Mouse (Mus musculus): ENCODE measurements around the gene Samd7. TPM values are rescaled to one million over a fixed set of nuclear protein-coding genes. Genes with fewer than 3 reads are reported as not detected.

The Samd7 gene
- polyA plus RNA-seq, 1 experiment from 2014 or later: not detected

GRCm38 (mm10) chr3:30741306-30741705 lies 4.8 kb upstream of the Samd7 start:
- DNase-seq (ENCODE audit: low spot score, missing footprints): no peak
- Histone ChIP-seq H3K4me3 (ENCODE audit: low read depth, low read length) (no peak overlapping the region), H3K27me3 (ENCODE audit: control insufficient read depth, insufficient read depth, low read length) (no peaks in the 10 kb centered on the region), H3K4me2 (no peak overlapping the region), H3K9me3 (ENCODE audit: control insufficient read depth, low read length) (no peaks in the 10 kb centered on the region), H3K36me3 (ENCODE audit: control insufficient read depth, insufficient read depth, low read length) (no peaks in the 10 kb centered on the region), H3K4me1 (ENCODE audit: control insufficient read depth, insufficient read depth, low read length) (peaks cover 2% of the 10 kb centered on the region; the same call in 1 of the 2 replicates), H3K27ac (ENCODE audit: low read depth, low read length) (no peak overlapping the region), H3K9ac (ENCODE audit: low read length) (no peak overlapping the region)
- no peak for ATAC-seq (ENCODE audit: low FRiP score)
- WGBS: 85% methylated on average over 6 of the region's 6 CpGs

DNA sequence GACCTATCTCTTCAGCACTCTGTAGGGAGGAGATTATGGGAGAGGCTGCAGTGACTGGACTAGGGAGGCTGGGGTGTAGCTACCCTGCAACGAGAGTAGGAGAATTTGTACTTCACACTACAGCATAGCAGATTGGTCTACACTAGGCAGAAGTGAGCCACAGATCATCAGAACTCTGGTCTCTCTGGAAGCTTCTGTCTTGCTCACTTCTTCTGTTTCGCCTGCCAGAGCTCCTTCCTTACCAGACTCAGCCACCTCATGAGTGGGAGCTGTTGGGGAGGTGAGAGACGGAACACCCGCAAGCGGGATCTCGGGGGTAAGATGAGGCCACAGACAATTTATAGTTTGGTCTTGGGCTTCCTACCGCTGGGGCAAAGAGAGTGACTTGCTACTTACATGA lies 3.2 kb upstream of the Samd7 start:
- H3K4me1 ChIP-seq (ENCODE audit: control insufficient read depth, insufficient read depth, low read length): no peaks in the 10 kb centered on the region
- no peak overlapping the region for H3K9ac ChIP-seq (ENCODE audit: low read length)
- H3K4me2 ChIP-seq: no peak overlapping the region
- H3K36me3 ChIP-seq (ENCODE audit: control insufficient read depth, insufficient read depth, low read length): no peaks in the 10 kb centered on the region
- H3K27me3 ChIP-seq (ENCODE audit: control insufficient read depth, insufficient read depth, low read length): no peaks in the 10 kb centered on the region
- WGBS: 87% methylated on average over 7 of the region's 7 CpGs
- no peak overlapping the region for H3K27ac ChIP-seq (ENCODE audit: low read depth, low read length)
- H3K4me3 ChIP-seq (ENCODE audit: low read depth, low read length): no peak overlapping the region
- ATAC-seq (ENCODE audit: low FRiP score): no peak
- H3K9me3 ChIP-seq (ENCODE audit: control insufficient read depth, low read length): no peaks in the 10 kb centered on the region
- DNase-seq (ENCODE audit: low spot score, missing footprints): no peak

GRCm38 (mm10) chr3:30748316-30748715 lies 2.2 kb downstream of the Samd7 start:
- no peak overlapping the region for H3K9ac ChIP-seq (ENCODE audit: low read length)
- DNase-seq (ENCODE audit: low spot score, missing footprints) (no peak), ATAC-seq (ENCODE audit: low FRiP score) (no peak)
- no peaks in the 10 kb centered on the region for H3K36me3 ChIP-seq (ENCODE audit: control insufficient read depth, insufficient read depth, low read length)
- WGBS: 87% methylated on average over 9 of the region's 9 CpGs
- no peaks in the 10 kb centered on the region for H3K9me3 ChIP-seq (ENCODE audit: control insufficient read depth, low read length)
- H3K4me3 ChIP-seq (ENCODE audit: low read depth, low read length): no peak overlapping the region
- H3K27me3 ChIP-seq (ENCODE audit: control insufficient read depth, insufficient read depth, low read length): no peaks in the 10 kb centered on the region
- no peak overlapping the region for H3K27ac ChIP-seq (ENCODE audit: low read depth, low read length)
- no peak overlapping the region for H3K4me2 ChIP-seq
- no peaks in the 10 kb centered on the region for H3K4me1 ChIP-seq (ENCODE audit: control insufficient read depth, insufficient read depth, low read length)

DNA sequence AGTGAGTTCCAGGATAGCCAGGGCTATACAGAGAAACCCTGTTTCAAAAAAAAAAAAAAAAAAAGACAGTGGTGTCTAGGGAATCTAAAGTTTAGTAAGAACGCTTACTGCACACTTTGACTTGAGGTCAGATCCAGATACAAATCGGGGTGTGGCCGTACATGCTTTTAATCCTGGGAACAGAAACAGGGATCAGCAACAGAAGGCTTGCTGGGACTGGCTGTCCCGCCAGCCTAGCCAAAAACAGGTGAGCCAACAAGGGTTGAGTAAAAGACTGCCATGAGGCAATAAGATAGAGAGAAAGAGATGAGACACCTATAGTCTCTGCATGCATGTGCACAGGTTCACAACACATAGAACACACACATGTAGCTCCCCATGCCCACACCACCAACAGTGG lies 8.6 kb downstream of the Samd7 start:
- 91% methylated on average over 4 of the region's 4 CpGs for WGBS
- no peak for ATAC-seq (ENCODE audit: low FRiP score)
- Histone ChIP-seq H3K9ac (ENCODE audit: low read length) (no peak overlapping the region), H3K27ac (ENCODE audit: low read depth, low read length) (no peak overlapping the region), H3K9me3 (ENCODE audit: control insufficient read depth, low read length) (no peaks in the 10 kb centered on the region), H3K4me1 (ENCODE audit: control insufficient read depth, insufficient read depth, low read length) (no peaks in the 10 kb centered on the region), H3K27me3 (ENCODE audit: control insufficient read depth, insufficient read depth, low read length) (no peaks in the 10 kb centered on the region), H3K4me2 (no peak overlapping the region), H3K36me3 (ENCODE audit: control insufficient read depth, insufficient read depth, low read length) (no peaks in the 10 kb centered on the region), H3K4me3 (ENCODE audit: low read depth, low read length) (no peak overlapping the region)
- DNase-seq (ENCODE audit: low spot score, missing footprints): no peak

GRCm38 (mm10) chr3:30764877-30765276 lies 18.8 kb downstream of the Samd7 start:
- Histone ChIP-seq H3K36me3 (ENCODE audit: control insufficient read depth, insufficient read depth, low read length) (no peaks in the 10 kb centered on the region), H3K9ac (ENCODE audit: low read length) (no peak overlapping the region), H3K4me3 (ENCODE audit: low read depth, low read length) (no peak overlapping the region), H3K27ac (ENCODE audit: low read depth, low read length) (no peak overlapping the region), H3K4me1 (ENCODE audit: control insufficient read depth, insufficient read depth, low read length) (no peaks in the 10 kb centered on the region), H3K27me3 (ENCODE audit: control insufficient read depth, insufficient read depth, low read length) (no peaks in the 10 kb centered on the region), H3K9me3 (ENCODE audit: control insufficient read depth, low read length) (no peaks in the 10 kb centered on the region), H3K4me2 (no peak overlapping the region)
- DNase-seq (ENCODE audit: low spot score, missing footprints) (no peak), ATAC-seq (ENCODE audit: low FRiP score) (no peak)
- 90% methylated on average over 4 of the region's 4 CpGs for WGBS

- no peak for ATAC-seq (ENCODE audit: low FRiP score)
- no peaks in the 10 kb centered on the region for H3K4me1 ChIP-seq (ENCODE audit: control insufficient read depth, insufficient read depth, low read length)
- H3K9ac ChIP-seq (ENCODE audit: low read length): no peak overlapping the region
- no peak overlapping the region for H3K27ac ChIP-seq (ENCODE audit: low read depth, low read length)
- no peaks in the 10 kb centered on the region for H3K9me3 ChIP-seq (ENCODE audit: control insufficient read depth, low read length)
- WGBS: 79% methylated on average over 10 of the region's 10 CpGs
- no peak overlapping the region for H3K4me2 ChIP-seq
- no peaks in the 10 kb centered on the region for H3K36me3 ChIP-seq (ENCODE audit: control insufficient read depth, insufficient read depth, low read length)
- H3K27me3 ChIP-seq (ENCODE audit: control insufficient read depth, insufficient read depth, low read length): no peaks in the 10 kb centered on the region
- no peak for DNase-seq (ENCODE audit: low spot score, missing footprints)
- no peak overlapping the region for H3K4me3 ChIP-seq (ENCODE audit: low read depth, low read length)
These were observed 19.4 kb downstream of the Samd7 start for GRCm38 (mm10) chr3:30765311-30766027.

- Histone ChIP-seq H3K36me3 (ENCODE audit: control insufficient read depth, insufficient read depth, low read length) (no peaks in the 10 kb centered on the region), H3K4me1 (ENCODE audit: control insufficient read depth, insufficient read depth, low read length) (no peaks in the 10 kb centered on the region), H3K27ac (ENCODE audit: low read depth, low read length) (no peak overlapping the region), H3K4me3 (ENCODE audit: low read depth, low read length) (no peak overlapping the region), H3K9ac (ENCODE audit: low read length) (no peak overlapping the region), H3K9me3 (ENCODE audit: control insufficient read depth, low read length) (no peaks in the 10 kb centered on the region), H3K4me2 (no peak overlapping the region), H3K27me3 (ENCODE audit: control insufficient read depth, insufficient read depth, low read length) (no peaks in the 10 kb centered on the region)
- ATAC-seq (ENCODE audit: low FRiP score) (no peak), DNase-seq (ENCODE audit: low spot score, missing footprints) (no peak)
- WGBS: 77% methylated on average over 7 of the region's 7 CpGs
These were observed 20.1 kb downstream of the Samd7 start for GRCm38 (mm10) chr3:30766177-30766576.

DNA sequence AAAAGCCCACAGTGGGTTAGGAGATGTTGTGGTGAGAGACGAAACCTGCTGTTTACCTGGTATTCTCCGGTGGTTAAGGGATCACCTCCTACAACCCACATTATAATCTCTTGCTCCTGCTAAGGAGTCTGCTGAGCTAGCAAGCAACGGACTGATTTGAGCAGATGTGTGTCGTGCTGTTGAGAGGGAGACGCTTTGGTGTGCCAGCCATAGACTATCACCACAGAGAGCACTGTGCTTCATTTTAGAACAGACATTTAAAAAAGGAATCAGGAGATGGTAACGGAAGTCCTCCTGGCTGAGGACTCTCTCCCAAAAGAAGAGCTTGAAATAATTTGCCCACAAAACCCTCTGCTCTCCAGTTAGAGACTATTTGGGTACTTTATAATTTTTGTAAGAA lies 21.2 kb downstream of the Samd7 start:
- no peak for ATAC-seq (ENCODE audit: low FRiP score)
- Histone ChIP-seq H3K4me2 (no peak overlapping the region), H3K27me3 (ENCODE audit: control insufficient read depth, insufficient read depth, low read length) (no peaks in the 10 kb centered on the region), H3K9me3 (ENCODE audit: control insufficient read depth, low read length) (no peaks in the 10 kb centered on the region), H3K4me1 (ENCODE audit: control insufficient read depth, insufficient read depth, low read length) (no peaks in the 10 kb centered on the region), H3K4me3 (ENCODE audit: low read depth, low read length) (no peak overlapping the region), H3K9ac (ENCODE audit: low read length) (no peak overlapping the region), H3K36me3 (ENCODE audit: control insufficient read depth, insufficient read depth, low read length) (no peaks in the 10 kb centered on the region), H3K27ac (ENCODE audit: low read depth, low read length) (no peak overlapping the region)
- DNase-seq (ENCODE audit: low spot score, missing footprints): no peak
- WGBS: 87% methylated on average over 6 of the region's 6 CpGs

- Histone ChIP-seq H3K36me3 (ENCODE audit: control insufficient read depth, insufficient read depth, low read length) (no peaks in the 10 kb centered on the region), H3K27me3 (ENCODE audit: control insufficient read depth, insufficient read depth, low read length) (no peaks in the 10 kb centered on the region), H3K27ac (ENCODE audit: low read depth, low read length) (no peak overlapping the region), H3K4me2 (no peak overlapping the region), H3K4me3 (ENCODE audit: low read depth, low read length) (no peak overlapping the region), H3K9ac (ENCODE audit: low read length) (no peak overlapping the region), H3K4me1 (ENCODE audit: control insufficient read depth, insufficient read depth, low read length) (no peaks in the 10 kb centered on the region), H3K9me3 (ENCODE audit: control insufficient read depth, low read length) (no peaks in the 10 kb centered on the region)
- WGBS: 72% methylated on average over 10 of the region's 10 CpGs
- ATAC-seq (ENCODE audit: low FRiP score) (no peak), DNase-seq (ENCODE audit: low spot score, missing footprints) (no peak)
These were observed 23.8 kb downstream of the Samd7 start for GRCm38 (mm10) chr3:30769755-30770515.
